Mouse (Mus musculus) embryonic stem cell, embryonic (primary cell): ENCODE results near the gene Rap1gap.

Experiments
- CTCF ChIA-PET, 4 experiments: fragments of 300-600 bp in 2 of 4; fragments of 350-600 bp in 2 of 4; sonication (Branson Sonifier 250); formaldehyde crosslinking; loops; one replicate each; lab custom pipeline; 2022; ENCODE audit warnings: inconsistent platforms in 2 of 4; lab: Charles Lee
- POLR2A ChIA-PET, 4 experiments: fragments of 300-600 bp in 2 of 4; fragments of 350-600 bp in 2 of 4; sonication (Branson Sonifier 250); formaldehyde crosslinking; loops; one replicate each; lab custom pipeline; 2022; ENCODE audit warnings: antibody characterized with exemption in 4 of 4, inconsistent platforms in 1 of 4; lab: Charles Lee

Gene Rap1gap

GRCm38 (mm10) chr4:137695900-137696299, 31.4 kb downstream of the Rap1gap start:
- POLR2A ChIA-PET: interaction anchor here in 1 of 4 experiments (1.2 to 2.0 kb wide), 2 partner anchors 14 to 32 kb away, joined by 3 to 7 read pairs; no protein-coding TSS in a partner anchor

GRCm38 (mm10) chr4:137697156-137697885, 32.8 kb downstream of the Rap1gap start:
- ChIA-PET POLR2A (interaction anchor here in 3 of 4 experiments (0.5 to 2.8 kb wide), 17 partner anchors 8 to 235 kb away, joined by 3 to 11 read pairs (median 4); partner anchors contain the start of gene Rap1gap (in 1 of the 3)), CTCF (interaction anchor here in 3 of 4 experiments (0.9 to 1.9 kb wide), 9 partner anchors 13 to 154 kb away, joined by 3 to 9 read pairs (median 3); no protein-coding TSS in a partner anchor)

More at GRCm38 (mm10) chr4:137695900-137696299, 31.4 kb downstream of the Rap1gap start:
- CTCF ChIA-PET: interaction anchor here in 2 of 4 experiments (0.6 to 0.8 kb wide), 3 partner anchors 12 to 204 kb away, joined by 3 read pairs; partner anchors contain the start of gene Ece1 (in 1 of the 2)

GRCm38 (mm10) chr4:137698076-137698985, 33.8 kb downstream of the Rap1gap start:
- ChIA-PET POLR2A (interaction anchor here in 3 of 4 experiments (0.5 to 2.8 kb wide), 16 partner anchors 9 to 234 kb away, joined by 3 to 11 read pairs (median 4); partner anchors contain the start of gene Rap1gap (in 1 of the 3)), CTCF (interaction anchor here (0.5 to 1.9 kb wide), 15 partner anchors 14 to 153 kb away, joined by 3 to 9 read pairs (median 3); no protein-coding TSS in a partner anchor)

- CTCF ChIA-PET: interaction anchor here (0.5 to 1.5 kb wide), 11 partner anchors 10 to 533 kb away, joined by 3 to 11 read pairs (median 3); no protein-coding TSS in a partner anchor
- POLR2A ChIA-PET: interaction anchor here in 2 of 4 experiments (0.6 to 2.8 kb wide), 6 partner anchors 8 to 91 kb away, joined by 3 to 11 read pairs (median 5); no protein-coding TSS in a partner anchor
These were observed 35.0 kb downstream of the Rap1gap start for GRCm38 (mm10) chr4:137699264-137700211.

GRCm38 (mm10) chr4:137700960-137701359, 36.4 kb downstream of the Rap1gap start:
- CTCF ChIA-PET: interaction anchor here in 2 of 4 experiments (1.0 to 1.8 kb wide), 3 partner anchors 12 to 24 kb away, joined by 3 to 5 read pairs (median 3); no protein-coding TSS in a partner anchor
- POLR2A ChIA-PET: interaction anchor here in 3 of 4 experiments (1.4 to 2.2 kb wide), 4 partner anchors 17 to 94 kb away, joined by 3 to 7 read pairs (median 5); no protein-coding TSS in a partner anchor

- ChIA-PET CTCF (interaction anchor here in 1 of 4 experiments (0.5 to 0.7 kb wide), 2 partner anchors 366 to 1553 kb away, joined by 3 read pairs; no protein-coding TSS in a partner anchor), POLR2A (interaction anchor here in 2 of 4 experiments (0.5 to 2.2 kb wide), 3 partner anchors 15 to 63 kb away, joined by 3 to 6 read pairs (median 3); no protein-coding TSS in a partner anchor)
These were observed 38.6 kb downstream of the Rap1gap start for GRCm38 (mm10) chr4:137703077-137703476.

- ChIA-PET CTCF (interaction anchor here in 1 of 4 experiments (0.6 kb wide), 1 partner anchor 21 kb away, joined by 5 read pairs; no protein-coding TSS in a partner anchor), POLR2A (interaction anchor here in 2 of 4 experiments (0.7 to 1.4 kb wide), 3 partner anchors 13 to 15 kb away, joined by 3 to 4 read pairs (median 3); no protein-coding TSS in a partner anchor)
These were observed 40.0 kb downstream of the Rap1gap start for GRCm38 (mm10) chr4:137704561-137704960.

GRCm38 (mm10) chr4:137705379-137705778, 40.9 kb downstream of the Rap1gap start:
- ChIA-PET POLR2A (interaction anchor here in 1 of 4 experiments (1.1 to 1.4 kb wide), 2 partner anchors 12 to 40 kb away, joined by 3 to 4 read pairs; no protein-coding TSS in a partner anchor), CTCF (no interaction called here)

GRCm38 (mm10) chr4:137706510-137706909, 42.0 kb downstream of the Rap1gap start:
- POLR2A ChIA-PET: interaction anchor here in 3 of 4 experiments (0.6 to 2.0 kb wide), 18 partner anchors 8 to 676 kb away, joined by 3 to 23 read pairs (median 3); partner anchors contain the start of gene Rap1gap (in 1 of the 3)

GRCm38 (mm10) chr4:137707216-137707990, 42.9 kb downstream of the Rap1gap start:
- ChIA-PET CTCF (interaction anchor here (0.5 to 1.8 kb wide), 20 partner anchors 10 to 1447 kb away, joined by 3 to 16 read pairs (median 4); no protein-coding TSS in a partner anchor), POLR2A (interaction anchor here in 3 of 4 experiments (0.6 to 2.0 kb wide), 20 partner anchors 9 to 675 kb away, joined by 3 to 23 read pairs (median 3); partner anchors contain the start of genes Ece1 (in 1 of the 3) and Rap1gap (in 1 of the 3))

More at GRCm38 (mm10) chr4:137706510-137706909, 42.0 kb downstream of the Rap1gap start:
- CTCF ChIA-PET: interaction anchor here in 3 of 4 experiments (0.6 to 1.8 kb wide), 14 partner anchors 11 to 265 kb away, joined by 3 to 16 read pairs (median 4); no protein-coding TSS in a partner anchor

GRCm38 (mm10) chr4:137712963-137713362, 48.4 kb downstream of the Rap1gap start:
- POLR2A ChIA-PET: interaction anchor here in 1 of 4 experiments (0.6 to 1.6 kb wide), 5 partner anchors 10 to 87 kb away, joined by 3 to 4 read pairs (median 3); no protein-coding TSS in a partner anchor
- CTCF ChIA-PET: interaction anchor here in 3 of 4 experiments (0.5 to 2.3 kb wide), 7 partner anchors 10 to 256 kb away, joined by 3 to 5 read pairs (median 3); no protein-coding TSS in a partner anchor

GRCm38 (mm10) chr4:137714020-137714624, 49.6 kb downstream of the Rap1gap start:
- CTCF ChIA-PET: interaction anchor here in 3 of 4 experiments (0.8 to 2.3 kb wide), 4 partner anchors 9 to 87 kb away, joined by 3 to 5 read pairs (median 3); no protein-coding TSS in a partner anchor
- POLR2A ChIA-PET: interaction anchor here in 1 of 4 experiments (1.0 kb wide), 1 partner anchor 8 kb away, joined by 3 read pairs; no protein-coding TSS in a partner anchor

- ChIA-PET POLR2A (interaction anchor here in 3 of 4 experiments (0.6 to 4.4 kb wide), 19 partner anchors 9 to 1916 kb away, joined by 3 to 20 read pairs (median 5); partner anchors contain the start of genes Rap1gap (in 1 of the 3) and Usp48 (in 1 of the 3)), CTCF (interaction anchor here in 2 of 4 experiments (0.5 to 2.7 kb wide), 6 partner anchors 20 to 229 kb away, joined by 3 to 7 read pairs (median 4); no protein-coding TSS in a partner anchor)
These were observed 52.5 kb downstream of the Rap1gap start for GRCm38 (mm10) chr4:137717005-137717404.

GRCm38 (mm10) chr4:137717671-137718070, 53.1 kb downstream of the Rap1gap start:
- ChIA-PET CTCF (interaction anchor here in 2 of 4 experiments (0.6 to 2.7 kb wide), 8 partner anchors 10 to 228 kb away, joined by 3 to 7 read pairs (median 3); no protein-coding TSS in a partner anchor), POLR2A (interaction anchor here in 3 of 4 experiments (0.5 to 4.4 kb wide), 22 partner anchors 8 to 211 kb away, joined by 3 to 20 read pairs (median 4); partner anchors contain the start of genes Rap1gap (in 1 of the 3) and Usp48 (in 1 of the 3))
